Mouse (Mus musculus) lung, embryonic 16.5 days (tissue): ENCODE data around the gene Osbpl6. TPM values are rescaled to one million over a fixed set of nuclear protein-coding genes. Genes with fewer than 3 reads are reported as not detected.

Source experiments
- ATAC-seq: fragments of 200-750 bp; cut with Nextera tagmentation; 2 replicates; pipeline ENCODE4 v1.8.0; 2017; ENCODE audit warnings: low read depth, mild to moderate bottlenecking, moderate library complexity
- H3K27ac ChIP-seq: fragments of 300-500 bp; sonication (generic); 2 replicates; pipeline ENCODE4 v1.5.1; 2014; ENCODE audit warnings: mild to moderate bottlenecking, control low read depth, low read length
- H3K27me3 ChIP-seq: fragments of 300-500 bp; sonication (generic); 2 replicates; pipeline ENCODE4 v1.6.1; 2014; ENCODE audit warnings: low read depth, low read length, mixed read lengths; ENCODE audit not compliant: control insufficient read depth, insufficient read depth
- H3K36me3 ChIP-seq: fragments of 300-500 bp; sonication (generic); 2 replicates; pipeline ENCODE4 v1.6.1; 2014; ENCODE audit warnings: low read length; ENCODE audit not compliant: control insufficient read depth, insufficient read depth
- H3K4me1 ChIP-seq: fragments of 300-500 bp; sonication (generic); replicated peaks from 2 replicates; pipeline ENCODE4 v1.6.1; 2014; ENCODE audit warnings: low read length, mixed read lengths; ENCODE audit not compliant: control insufficient read depth, insufficient read depth
- H3K4me2 ChIP-seq: fragments of 300-500 bp; sonication (generic); 2 replicates; pipeline ENCODE4 v1.6.1; 2014; ENCODE audit warnings: low read depth, low read length, control low read depth
- H3K4me3 ChIP-seq: fragments of 300-500 bp; sonication (generic); 2 replicates; pipeline ENCODE4 v1.5.1; 2014; ENCODE audit warnings: mild to moderate bottlenecking, low read length, control low read depth
- H3K9ac ChIP-seq: fragments of 300-500 bp; sonication (generic); 2 replicates; pipeline ENCODE4 v1.6.1; 2014; ENCODE audit warnings: low read length, control low read depth
- H3K9me3 ChIP-seq: fragments of 300-500 bp; sonication (generic); 2 replicates; pipeline ENCODE4 v1.6.1; 2016; ENCODE audit warnings: low read length; ENCODE audit not compliant: control insufficient read depth
- WGBS: fragments of 180-500 bp; shearing (Covaris S2); extraction: QIAGEN DNeasy Blood & Tissue Kit; methylation state at CpG from one replicate; pipeline ENCODE4 v1.1.7; 2014; 5-methylcytosine and 5-hydroxymethylcytosine counted together
- polyA plus RNA-seq: library from polyadenylated mRNA; unstranded; fragments of >200 nt; fragmentation: Nextera tagmentation; extraction: Ambion mirVana; gene quantifications from 2 replicates; pipeline ENCODE4 v1.2.1, GENCODE M21; 2015

Osbpl6 gene
- polyA plus RNA-seq, 1 experiment from 2014 or later, result 20.9 TPM

- no peaks in the 10 kb centered on the region for H3K36me3 ChIP-seq
- 0 out of 2 replicates have a peak overlapping the region, but pooled peaks have one; percentile 16 for H3K27ac ChIP-seq
- WGBS, result 51% methylated on average over 9 of the region's 9 CpGs
- H3K4me3 ChIP-seq, result no peak overlapping the region
- H3K4me2 ChIP-seq, result no peak overlapping the region
- no peaks in the 10 kb centered on the region for H3K27me3 ChIP-seq
- H3K4me1 ChIP-seq, result peaks cover 6% of the 10 kb centered on the region; the same call in 1 of the 2 replicates
- no peak overlapping the region for H3K9ac ChIP-seq
- 0 out of 2 replicates have a peak, but pooled peaks have one; percentile 29 for ATAC-seq
- H3K9me3 ChIP-seq, result peaks cover 4% of the 10 kb centered on the region; the same call in 1 of the 2 replicates
Observed at GRCm38 (mm10) chr2:76470391-76470790, 64.1 kb downstream of the Osbpl6 start.

GRCm38 (mm10) chr2:76475788-76476187, 69.5 kb downstream of the Osbpl6 start:
- H3K36me3 ChIP-seq, result no peaks in the 10 kb centered on the region
- H3K27ac ChIP-seq, result no peak overlapping the region
- H3K9ac ChIP-seq, result no peak overlapping the region
- no peaks in the 10 kb centered on the region for H3K27me3 ChIP-seq
- WGBS, result 33% methylated on average over 1 of the region's 1 CpGs
- H3K9me3 ChIP-seq, result peaks cover 4% of the 10 kb centered on the region; the same call in 1 of the 2 replicates
- H3K4me3 ChIP-seq, result no peak overlapping the region
- no peak for ATAC-seq
- no peak overlapping the region for H3K4me2 ChIP-seq
- no peaks in the 10 kb centered on the region for H3K4me1 ChIP-seq

DNA sequence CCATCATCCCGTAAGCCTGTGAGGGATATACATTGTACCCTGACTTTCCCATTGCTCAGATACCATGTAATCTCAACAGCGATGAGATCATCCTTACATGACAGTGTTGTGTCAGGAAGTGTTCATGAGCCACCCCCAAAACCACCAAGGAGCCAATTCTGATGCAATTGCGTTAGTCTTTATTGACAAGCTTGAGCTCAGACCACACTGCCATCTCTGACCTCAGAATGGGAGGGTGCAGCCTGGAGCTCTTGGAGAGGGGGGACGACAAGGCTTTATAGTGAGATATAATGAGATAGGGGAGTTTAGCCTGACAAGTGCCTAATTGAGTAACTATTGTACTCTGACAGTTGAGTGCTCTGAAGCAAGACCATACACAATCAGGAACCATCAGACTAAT, 82.5 kb downstream of the Osbpl6 start:
- no peaks in the 10 kb centered on the region for H3K36me3 ChIP-seq
- H3K27me3 ChIP-seq, result no peaks in the 10 kb centered on the region
- no peak for ATAC-seq
- H3K4me2 ChIP-seq, result no peak overlapping the region
- no peak overlapping the region for H3K9ac ChIP-seq
- H3K4me1 ChIP-seq, result no peaks in the 10 kb centered on the region; the same call in 1 of the 2 replicates
- WGBS, result 82% methylated on average over 4 of the region's 4 CpGs
- no peaks in the 10 kb centered on the region for H3K9me3 ChIP-seq
- no peak overlapping the region for H3K27ac ChIP-seq
- H3K4me3 ChIP-seq, result no peak overlapping the region

- H3K27me3 ChIP-seq, result no peaks in the 10 kb centered on the region
- peak; percentile 79; the same call in 1 of the 2 replicates for ATAC-seq
- peaks cover 2% of the 10 kb centered on the region for H3K4me1 ChIP-seq
- H3K36me3 ChIP-seq, result no peaks in the 10 kb centered on the region
- 66% methylated on average over 8 of the region's 8 CpGs for WGBS
- H3K4me3 ChIP-seq, result no peak overlapping the region
- no peaks in the 10 kb centered on the region for H3K9me3 ChIP-seq
- H3K4me2 ChIP-seq, result no peak overlapping the region
- H3K27ac ChIP-seq, result no peak overlapping the region
- H3K9ac ChIP-seq, result no peak overlapping the region
Observed at GRCm38 (mm10) chr2:76490198-76490597, 83.9 kb downstream of the Osbpl6 start.

DNA sequence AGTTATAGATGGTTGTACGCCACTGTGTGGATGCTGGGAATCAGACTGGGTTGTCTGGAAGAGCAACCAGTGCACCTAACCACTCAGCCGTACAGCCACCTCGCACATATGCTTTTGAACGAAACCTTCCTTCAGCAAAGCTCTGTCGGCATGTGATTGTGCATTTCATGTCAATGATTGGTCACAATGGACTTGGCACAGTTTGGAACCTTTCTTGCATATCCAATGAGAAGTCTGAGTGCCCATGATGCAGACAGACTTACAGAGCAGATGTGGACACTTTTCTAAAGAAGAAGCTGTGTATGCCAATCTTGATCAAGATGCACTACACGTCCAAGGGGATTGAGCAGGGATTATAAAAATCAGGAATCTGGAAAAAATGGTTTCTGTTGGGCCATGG, 85.1 kb downstream of the Osbpl6 start:
- Histone ChIP-seq H3K9ac (no peak overlapping the region), H3K36me3 (no peaks in the 10 kb centered on the region), H3K4me3 (no peak overlapping the region), H3K4me2 (no peak overlapping the region), H3K27me3 (no peaks in the 10 kb centered on the region), H3K4me1 (peaks cover 2% of the 10 kb centered on the region), H3K27ac (no peak overlapping the region), H3K9me3 (no peaks in the 10 kb centered on the region)
- ATAC-seq, result no peak
- 81% methylated on average over 6 of the region's 6 CpGs for WGBS

- Histone ChIP-seq H3K27ac (no peak overlapping the region), H3K9me3 (no peaks in the 10 kb centered on the region), H3K27me3 (no peaks in the 10 kb centered on the region), H3K4me3 (no peak overlapping the region), H3K9ac (no peak overlapping the region), H3K4me1 (peaks cover 2% of the 10 kb centered on the region), H3K36me3 (no peaks in the 10 kb centered on the region), H3K4me2 (no peak overlapping the region)
- ATAC-seq, result no peak
- WGBS, result 64% methylated on average over 7 of the region's 7 CpGs
Observed at GRCm38 (mm10) chr2:76492224-76492623, 85.9 kb downstream of the Osbpl6 start.

DNA sequence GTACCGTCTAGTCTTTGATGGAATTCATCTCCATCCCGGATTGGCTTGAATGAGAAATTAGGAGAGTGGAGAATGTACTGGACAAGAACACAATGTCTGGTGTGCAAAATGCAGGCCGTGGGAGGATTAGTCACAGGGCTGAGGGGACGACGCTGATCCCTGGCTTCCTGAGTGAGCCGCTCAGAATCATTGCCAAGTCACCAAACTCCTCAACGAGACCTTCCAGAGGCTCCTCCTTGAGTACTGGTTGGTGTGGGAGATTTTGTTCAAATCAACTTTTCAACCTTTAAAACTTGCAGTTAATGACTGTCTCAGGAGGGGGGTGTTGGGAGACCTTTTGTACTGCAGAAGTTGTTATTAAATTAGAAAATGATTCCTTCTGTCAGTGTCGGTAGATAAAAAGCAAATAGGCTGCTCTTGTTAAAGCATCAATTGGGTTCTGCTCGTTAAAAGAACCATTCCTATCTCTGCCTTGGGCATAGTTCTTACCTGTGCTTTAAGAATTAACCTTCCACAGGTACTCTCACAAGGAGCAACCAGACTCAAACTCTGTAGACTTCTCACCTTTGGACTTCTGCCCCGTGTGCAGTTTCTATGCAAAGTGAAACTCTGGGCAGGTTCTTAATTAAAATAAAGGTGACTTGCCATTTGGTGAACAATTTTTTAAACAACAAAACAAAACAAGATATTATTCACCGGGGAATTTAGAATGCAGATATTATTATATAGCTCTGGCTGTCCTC, 89.9 kb downstream of the Osbpl6 start:
- no peaks in the 10 kb centered on the region for H3K27me3 ChIP-seq
- H3K9ac ChIP-seq, result no peak overlapping the region
- H3K4me2 ChIP-seq, result no peak overlapping the region
- no peak for ATAC-seq
- 74% methylated on average over 11 of the region's 11 CpGs for WGBS
- no peak overlapping the region for H3K27ac ChIP-seq
- peaks cover 2% of the 10 kb centered on the region for H3K4me1 ChIP-seq
- H3K9me3 ChIP-seq, result no peaks in the 10 kb centered on the region
- H3K36me3 ChIP-seq, result no peaks in the 10 kb centered on the region
- no peak overlapping the region for H3K4me3 ChIP-seq

- no peak for ATAC-seq
- no peak overlapping the region for H3K4me2 ChIP-seq
- H3K27ac ChIP-seq, result no peak overlapping the region
- peaks cover 2% of the 10 kb centered on the region for H3K4me1 ChIP-seq
- no peak overlapping the region for H3K9ac ChIP-seq
- H3K9me3 ChIP-seq, result no peaks in the 10 kb centered on the region
- WGBS, result 65% methylated on average over 4 of the region's 4 CpGs
- no peaks in the 10 kb centered on the region for H3K36me3 ChIP-seq
- no peak overlapping the region for H3K4me3 ChIP-seq
- H3K27me3 ChIP-seq, result no peaks in the 10 kb centered on the region
Observed at GRCm38 (mm10) chr2:76496749-76497140, 90.4 kb downstream of the Osbpl6 start.

DNA sequence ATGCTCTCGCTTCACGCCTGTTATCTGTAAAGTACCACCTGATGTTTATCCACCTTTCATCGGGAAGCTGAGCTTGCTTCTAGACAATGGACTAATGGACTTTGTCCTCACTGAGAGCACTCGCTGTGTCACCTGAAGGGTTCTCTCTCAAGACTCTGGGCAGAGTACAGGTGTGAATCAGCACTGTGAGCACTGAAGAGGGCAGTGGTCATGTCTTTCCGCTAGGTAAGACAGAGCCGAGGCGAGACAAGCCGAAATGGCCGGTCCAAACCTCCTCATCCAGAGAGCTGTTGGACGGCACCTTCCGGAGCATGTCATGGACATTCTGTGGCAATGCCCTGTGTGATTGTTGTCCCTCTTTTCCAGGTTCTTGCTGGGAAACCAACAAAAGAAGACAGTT, 92.6 kb downstream of the Osbpl6 start:
- H3K36me3 ChIP-seq, result no peaks in the 10 kb centered on the region
- ATAC-seq, result no peak
- whole genome bisulfite sequencing, result 79% methylated on average over 11 of the region's 11 CpGs
- no peak overlapping the region for H3K4me2 ChIP-seq
- H3K27ac ChIP-seq, result no peak overlapping the region
- no peaks in the 10 kb centered on the region for H3K27me3 ChIP-seq
- no peaks in the 10 kb centered on the region for H3K9me3 ChIP-seq
- H3K4me3 ChIP-seq, result no peak overlapping the region
- H3K4me1 ChIP-seq, result peaks cover 2% of the 10 kb centered on the region
- no peak overlapping the region for H3K9ac ChIP-seq
